Comparison of ENCODE assay signal across 9 mouse cellular contexts in genomic region chr1:179633414-179633752, GRCm38 (mm10). TPM values are rescaled to one million over a fixed set of nuclear protein-coding genes. Genes with fewer than 3 reads are reported as not detected.
DNase-seq lines count a peak whose midpoint lies in the region; ATAC-seq lines count a peak whose summit lies in the region.
"Had no signal": no experiment of that assay in that cellular context is flagged by ENCODE, and none has a peak within 500 bp of the region (broad histone marks: within the 10 kb centered on the region; RNA-seq: fewer than 3 reads in every experiment).

No protein-coding gene starts in this region.

- no peak overlapping the region for H3K9ac ChIP-seq in kidney, embryonic 15.5 days
- H3K9ac ChIP-seq: lung, embryonic 15.5 days had no signal

- no peaks in the 10 kb centered on the region for H3K9me3 ChIP-seq in kidney, embryonic 15.5 days (replicated peaks)
- H3K9me3 ChIP-seq: lung, embryonic 15.5 days had no signal

- no peak overlapping the region for H3K4me3 ChIP-seq in kidney, embryonic 15.5 days (replicated peaks)
- H3K4me3 ChIP-seq: lung, embryonic 15.5 days had no signal

- peak; percentile 64 for DNase-seq in CD4-positive, CD25-positive, alpha-beta regulatory T cell, adult 2 months (ENCODE audit: low read depth, low spot score)
- DNase-seq in kidney, postnatal 36 days = peak; percentile 31 to 45
- DNase-seq in ES-CJ7 (ENCODE audit: low read depth, low spot score) = peak; percentile 50
- peak; percentile 61 for DNase-seq in thymus, postnatal 14 days
- DNase-seq in gastrocnemius, postnatal 25 days = no peak

- peaks cover 1% of the 10 kb centered on the region; the same call in 1 of the 2 replicates for H3K4me1 ChIP-seq in kidney, embryonic 15.5 days
- H3K4me1 ChIP-seq: lung, embryonic 15.5 days had no signal

- no peaks in the 10 kb centered on the region for H3K27me3 ChIP-seq in kidney, embryonic 15.5 days
- H3K27me3 ChIP-seq: lung, embryonic 15.5 days had no signal

- no peaks in the 10 kb centered on the region for H3K36me3 ChIP-seq in kidney, embryonic 15.5 days
- H3K36me3 ChIP-seq: lung, embryonic 15.5 days had no signal

- no peak overlapping the region for H3K27ac ChIP-seq in kidney, embryonic 15.5 days
- H3K27ac ChIP-seq: lung, embryonic 15.5 days had no signal

- ATAC-seq in CD4-positive, CD25-positive, alpha-beta regulatory T cell, adult 4 months = no peak
- ATAC-seq in kidney, embryonic 15.5 days (replicated peaks; ENCODE audit: low FRiP score) = no peak
- ATAC-seq in granulocyte monocyte progenitor cell, adult 5-6 weeks (replicated peaks; ENCODE audit: poor library complexity, severe bottlenecking) = peak; percentile 87

- H3K4me2 ChIP-seq in kidney, embryonic 15.5 days = no peak overlapping the region
- H3K4me2 ChIP-seq: lung, embryonic 15.5 days had no signal

- 26% methylated on average over 1 of the region's 1 CpGs for WGBS in kidney, embryonic 15.5 days

RNA-seq across cellular contexts. Expression of gene Sccpdh, which starts 34.6 kb away (rescaled TPM):
- polyA plus RNA-seq in CD4-positive, CD25-positive, alpha-beta regulatory T cell, adult 4 months (2017; shearing (Covaris generic)) = 10 to 100 TPM; 10.1 to 16.1 TPM
- 73.1 and 74.8 TPM in 2 replicates for polyA plus RNA-seq in kidney, embryonic 15.5 days (2015; fragmentation: Nextera tagmentation; extraction: Ambion mirVana)
- total RNA-seq in granulocyte monocyte progenitor cell, adult 5-6 weeks (2014; fragmentation: Nextera tagmentation) = 14.8 and 20.4 TPM in 2 replicates
- total RNA-seq in granulocyte monocyte progenitor cell, adult 5-6 weeks (2017) = 49.9 and 60.4 TPM in 2 replicates
- 10 to 100 TPM; 29.8 to 34.6 TPM for total RNA-seq in gastrocnemius, postnatal 25 days (2021)
